Mouse (Mus musculus) ES-Bruce4 (cell line): ENCODE measurements around the gene Ptpn11. TPM values are rescaled to one million over a fixed set of nuclear protein-coding genes. Genes with fewer than 3 reads are reported as not detected.

Experiments
- H3K27ac ChIP-seq: 2 replicates; pipeline ENCODE4 v1.5.1; 2012; ENCODE audit warnings: low read length, inconsistent platforms; ENCODE audit not compliant: insufficient read depth
- H3K27me3 ChIP-seq: 2 replicates; pipeline ENCODE4 v1.6.1; 2012; ENCODE audit warnings: mild to moderate bottlenecking, low read length, inconsistent platforms; ENCODE audit not compliant: control insufficient read depth, poor library complexity, insufficient read depth, severe bottlenecking
- H3K36me3 ChIP-seq: 2 replicates; pipeline ENCODE4 v1.6.1; 2012; ENCODE audit warnings: inconsistent platforms, mild to moderate bottlenecking, low read length, moderate library complexity; ENCODE audit not compliant: control insufficient read depth, poor library complexity, insufficient read depth, severe bottlenecking
- H3K4me1 ChIP-seq: one replicate; pipeline ENCODE4 v1.8.1; 2011; ENCODE audit warnings: low read length; ENCODE audit not compliant: control insufficient read depth, insufficient read depth
- H3K4me3 ChIP-seq: 2 replicates; pipeline ENCODE4 v1.5.1; 2011; ENCODE audit warnings: low read depth, mild to moderate bottlenecking, low read length
- H3K9ac ChIP-seq: 2 replicates; pipeline ENCODE4 v1.6.1; 2012; ENCODE audit warnings: low read depth, mild to moderate bottlenecking, inconsistent platforms; ENCODE audit not compliant: poor library complexity, severe bottlenecking
- H3K9me3 ChIP-seq: replicated peaks from 2 replicates; pipeline ENCODE4 v1.6.1; 2012; ENCODE audit warnings: mild to moderate bottlenecking, low read length, inconsistent platforms; ENCODE audit not compliant: control insufficient read depth, poor library complexity, insufficient read depth, severe bottlenecking
- CTCF ChIP-seq: IDR thresholded peaks from one replicate; pipeline ENCODE4 v1.8.1; 2011; ENCODE audit warnings: low read depth, low read length
- EP300 ChIP-seq: IDR thresholded peaks from 2 replicates; pipeline ENCODE4 v1.6.1; 2011; ENCODE audit warnings: low read depth, low read length; ENCODE audit not compliant: insufficient read depth
- POLR2A ChIP-seq: IDR thresholded peaks from one replicate; pipeline ENCODE4 v1.8.1; 2011; ENCODE audit warnings: low read length; ENCODE audit not compliant: insufficient read depth
- polyA plus RNA-seq: library from polyadenylated mRNA; stranded (reverse); fragments of >200 nt; gene quantifications from 2 replicates; pipeline ENCODE4 v1.2.4, GENCODE M21; 2011; ENCODE audit warnings: low read depth; ENCODE audit not compliant: missing spikeins, insufficient read depth, insufficient read length

Ptpn11 gene
- polyA plus RNA-seq, 1 experiment = 66.8 TPM

DNA sequence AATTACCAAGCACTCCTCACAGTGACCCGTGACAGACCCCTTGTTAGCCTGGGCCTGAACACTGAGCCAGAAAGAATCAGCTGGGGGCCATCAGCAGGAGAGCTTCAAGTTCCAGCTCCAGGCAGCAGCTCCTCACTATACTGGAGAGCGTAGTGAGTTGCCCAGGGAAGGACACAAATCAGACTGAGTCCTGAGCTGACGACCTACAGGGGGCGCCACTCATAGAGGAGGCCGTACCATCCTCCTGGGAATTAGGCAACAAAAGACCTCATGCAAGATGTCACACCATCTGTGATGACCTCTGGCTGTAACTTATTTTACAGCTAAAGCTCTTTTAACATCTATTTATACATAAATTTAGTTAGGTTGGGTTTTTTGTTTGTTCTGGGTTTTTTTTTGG is 78.8 kb downstream of the Ptpn11 start:
- no peak overlapping the region for H3K4me3 ChIP-seq
- H3K4me1 ChIP-seq = no peaks in the 10 kb centered on the region
- no peaks in the 10 kb centered on the region for H3K27me3 ChIP-seq
- no peaks in the 10 kb centered on the region for H3K36me3 ChIP-seq
- TF ChIP-seq POLR2A (no peak), CTCF (peak; percentile 51), EP300 (no peak)
- no peak overlapping the region for H3K27ac ChIP-seq
- H3K9ac ChIP-seq = no peak overlapping the region
- H3K9me3 ChIP-seq = no peaks in the 10 kb centered on the region

DNA sequence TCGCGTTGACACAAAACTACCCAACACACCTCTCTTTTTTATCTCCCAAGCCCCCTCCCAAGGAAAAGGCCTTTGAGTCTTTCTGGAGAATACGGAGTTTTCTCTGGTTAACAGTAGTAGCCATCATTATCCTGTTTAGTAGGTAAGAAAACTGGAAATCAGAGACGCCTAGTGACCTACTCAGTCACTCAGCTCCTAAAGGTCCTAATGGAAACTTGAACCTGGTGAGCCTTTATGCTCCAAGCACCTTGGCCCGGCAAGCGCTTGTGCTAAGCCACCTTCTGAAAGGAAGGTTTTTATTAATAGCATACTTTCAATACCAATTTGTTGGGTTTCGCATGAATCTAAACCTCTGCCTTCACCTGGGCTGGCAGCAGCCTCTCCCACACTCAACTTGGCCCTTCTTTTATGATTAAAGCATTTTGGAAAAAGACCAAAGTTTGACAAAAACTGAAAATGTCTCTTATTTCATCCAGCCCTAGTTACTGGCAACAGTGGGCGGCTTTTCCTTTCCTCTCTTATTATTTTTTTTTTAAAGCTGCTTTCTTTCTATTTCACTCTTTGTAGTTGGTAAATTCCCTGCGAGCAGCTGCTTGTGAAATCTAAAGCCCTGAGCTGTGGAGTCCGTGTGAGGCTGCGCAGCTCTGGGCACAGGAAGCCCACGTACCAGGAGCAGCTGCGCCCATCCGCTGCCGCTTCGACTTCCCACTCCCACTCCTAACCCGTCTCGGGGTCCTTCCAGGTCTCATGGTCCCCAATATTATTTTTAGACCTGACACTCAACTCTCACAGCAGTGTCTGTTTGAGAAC is 79.9 kb downstream of the Ptpn11 start:
- Histone ChIP-seq H3K4me3 (no peak overlapping the region), H3K9ac (no peak overlapping the region), H3K4me1 (no peaks in the 10 kb centered on the region), H3K9me3 (no peaks in the 10 kb centered on the region), H3K36me3 (no peaks in the 10 kb centered on the region), H3K27me3 (no peaks in the 10 kb centered on the region), H3K27ac (no peak overlapping the region)
- no peak for TF ChIP-seq EP300
- no peak for TF ChIP-seq CTCF
- no peak for TF ChIP-seq POLR2A

DNA sequence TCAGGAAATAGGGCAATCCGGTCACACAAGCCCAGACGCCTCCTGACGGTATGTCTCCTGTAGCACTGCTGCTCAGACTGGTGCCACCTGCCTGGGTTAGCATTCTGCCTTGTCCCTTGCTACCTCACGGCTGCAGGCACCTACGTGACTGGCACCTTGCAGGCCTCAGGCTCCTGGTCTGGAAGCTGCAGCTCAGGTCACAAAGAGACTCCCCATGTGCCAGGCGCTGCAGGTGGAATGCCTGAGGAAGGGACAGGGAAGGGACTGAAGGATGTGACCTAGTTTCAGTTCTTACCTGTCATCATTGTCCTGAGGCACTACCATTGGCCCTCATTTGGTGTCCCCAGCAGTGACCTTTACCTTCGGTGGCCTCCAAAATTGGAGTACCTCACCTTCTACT is 82.0 kb downstream of the Ptpn11 start:
- Histone ChIP-seq H3K9me3 (no peaks in the 10 kb centered on the region), H3K36me3 (no peaks in the 10 kb centered on the region), H3K9ac (no peak overlapping the region), H3K27ac (no peak overlapping the region), H3K4me1 (no peaks in the 10 kb centered on the region), H3K4me3 (no peak overlapping the region), H3K27me3 (no peaks in the 10 kb centered on the region)
- TF ChIP-seq CTCF (no peak), POLR2A (no peak), EP300 (no peak)

DNA sequence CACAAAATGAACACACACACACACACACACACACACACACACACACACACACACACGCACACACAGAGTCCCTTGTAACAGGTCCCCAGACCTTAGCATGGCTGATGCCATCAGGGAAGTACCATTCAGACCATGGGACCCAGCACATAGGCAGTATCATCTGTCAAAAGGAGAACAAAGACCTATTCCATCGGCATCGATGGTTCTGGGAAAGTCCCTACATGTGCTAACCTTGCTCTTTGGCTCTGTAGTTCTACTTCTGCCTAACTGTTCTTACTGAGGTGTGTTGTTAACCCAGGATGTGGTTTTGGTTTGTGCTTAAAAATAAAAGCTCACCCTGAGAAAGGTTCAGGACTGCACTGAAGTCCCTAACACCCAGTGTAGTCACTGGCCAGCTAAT is 84.3 kb downstream of the Ptpn11 start:
- H3K4me1 ChIP-seq = no peaks in the 10 kb centered on the region
- H3K9me3 ChIP-seq = no peaks in the 10 kb centered on the region
- no peaks in the 10 kb centered on the region for H3K27me3 ChIP-seq
- H3K4me3 ChIP-seq = no peak overlapping the region
- no peak overlapping the region for H3K9ac ChIP-seq
- TF ChIP-seq POLR2A (no peak), CTCF (no peak), EP300 (no peak)
- H3K27ac ChIP-seq = no peak overlapping the region
- no peaks in the 10 kb centered on the region for H3K36me3 ChIP-seq

DNA sequence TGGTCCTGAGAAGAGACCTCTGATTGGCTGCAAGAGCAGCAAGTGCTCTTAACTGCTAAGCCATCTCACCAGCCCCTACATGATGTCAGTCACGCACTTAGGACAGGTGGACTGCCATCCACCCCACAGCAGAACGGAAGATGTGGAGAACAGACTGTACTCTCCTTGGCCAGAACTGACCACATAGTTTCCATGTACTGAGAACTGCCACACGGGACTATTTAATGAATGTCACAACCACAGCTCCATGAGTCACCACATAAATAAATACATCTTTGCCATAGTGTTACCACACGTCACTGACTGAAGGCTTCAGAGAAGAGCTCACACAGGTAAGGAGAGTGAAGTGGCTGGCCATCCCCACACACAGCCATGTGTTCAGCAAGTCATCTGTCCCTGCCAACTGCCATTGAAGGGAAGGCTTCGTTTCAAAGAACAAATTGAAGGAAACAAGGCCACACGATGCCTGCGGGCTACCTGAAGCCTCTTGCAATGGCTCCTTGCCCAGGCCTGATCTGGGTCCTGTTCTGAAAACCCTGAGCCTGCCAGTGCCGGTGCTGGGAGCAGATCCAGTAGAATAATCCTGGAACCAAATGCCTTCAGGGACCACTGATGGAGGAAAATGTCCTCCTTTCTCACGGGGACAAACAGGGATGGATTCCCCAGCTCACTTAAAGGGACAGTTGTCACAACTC is 90.2 kb downstream of the Ptpn11 start:
- Histone ChIP-seq H3K4me3 (no peak overlapping the region), H3K9ac (no peak overlapping the region), H3K36me3 (no peaks in the 10 kb centered on the region), H3K4me1 (no peaks in the 10 kb centered on the region), H3K27me3 (no peaks in the 10 kb centered on the region), H3K9me3 (no peaks in the 10 kb centered on the region), H3K27ac (no peak overlapping the region)
- TF ChIP-seq EP300 (no peak), POLR2A (no peak), CTCF (no peak)

DNA sequence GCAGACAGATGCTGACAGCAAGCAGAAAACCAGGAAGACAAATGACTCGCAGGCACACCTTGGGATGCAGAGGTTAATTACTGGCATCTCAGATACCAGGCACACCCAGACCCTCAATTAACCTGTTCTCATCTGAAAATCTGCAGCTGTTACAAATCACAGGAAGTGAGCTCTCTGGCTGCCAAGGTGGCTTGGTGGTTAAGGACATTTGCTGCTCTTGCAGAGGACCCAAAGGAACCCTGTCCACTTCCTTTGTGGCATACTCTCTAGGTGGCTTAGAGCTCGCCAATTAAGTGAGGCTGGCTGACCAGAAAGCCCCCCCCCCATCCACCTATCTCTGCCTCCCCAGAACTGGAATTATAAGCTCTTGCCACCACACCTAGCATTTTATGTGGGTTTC is 91.1 kb downstream of the Ptpn11 start:
- TF ChIP-seq EP300 (no peak), POLR2A (no peak), CTCF (no peak)
- Histone ChIP-seq H3K9me3 (no peaks in the 10 kb centered on the region), H3K4me3 (no peak overlapping the region), H3K9ac (no peak overlapping the region), H3K27ac (no peak overlapping the region), H3K4me1 (no peaks in the 10 kb centered on the region), H3K36me3 (no peaks in the 10 kb centered on the region), H3K27me3 (no peaks in the 10 kb centered on the region)
